Mouse (Mus musculus): ENCODE data around the gene Sp140. TPM values are rescaled to one million over a fixed set of nuclear protein-coding genes. Genes with fewer than 3 reads are reported as not detected.
"Not testable (repeated sequence)": the region's sequence is repeated elsewhere in the genome, so short reads cannot be mapped to it uniquely, and the experiment has no call there.

Gene Sp140
- polyA plus RNA-seq, 1 experiment from 2014 or later, result 4.7 TPM

- not testable (repeated sequence) for H3K36me3 ChIP-seq (ENCODE audit: control insufficient read depth, insufficient read depth); ATAC-seq (ENCODE audit: low read depth); H3K27me3 ChIP-seq (ENCODE audit: control insufficient read depth, insufficient read depth, low read depth, low read length); H3K4me3 ChIP-seq (ENCODE audit: low read depth, low read length); H3K4me1 ChIP-seq (ENCODE audit: control insufficient read depth, low read depth, low read length); H3K27ac ChIP-seq (ENCODE audit: low read length); H3K9ac ChIP-seq (ENCODE audit: low read depth, low read length); H3K9me3 ChIP-seq (replicated peaks; ENCODE audit: control insufficient read depth, low read length); H3K4me2 ChIP-seq (ENCODE audit: low read depth, low read length)
- WGBS (ENCODE audit: insufficient replicate concordance), result 39% methylated on average over 4 of the region's 5 CpGs
Measured at GRCm38 (mm10) chr1:85617161-85617560, 17.0 kb downstream of the Sp140 start.

- H3K4me3 ChIP-seq (ENCODE audit: low read depth, low read length); H3K27ac ChIP-seq (ENCODE audit: low read length); ATAC-seq (ENCODE audit: low read depth); H3K4me2 ChIP-seq (ENCODE audit: low read depth, low read length); H3K27me3 ChIP-seq (ENCODE audit: control insufficient read depth, insufficient read depth, low read depth, low read length); H3K4me1 ChIP-seq (ENCODE audit: control insufficient read depth, low read depth, low read length); H3K36me3 ChIP-seq (ENCODE audit: control insufficient read depth, insufficient read depth); H3K9me3 ChIP-seq (replicated peaks; ENCODE audit: control insufficient read depth, low read length); H3K9ac ChIP-seq (ENCODE audit: low read depth, low read length): not testable (repeated sequence)
- WGBS (ENCODE audit: insufficient replicate concordance), result 46% methylated on average over 1 of the region's 1 CpGs
Measured at GRCm38 (mm10) chr1:85618689-85619088, 18.5 kb downstream of the Sp140 start.

- not testable (repeated sequence) for H3K36me3 ChIP-seq (ENCODE audit: control insufficient read depth, insufficient read depth); H3K27ac ChIP-seq (ENCODE audit: low read length); ATAC-seq (ENCODE audit: low read depth); H3K27me3 ChIP-seq (ENCODE audit: control insufficient read depth, insufficient read depth, low read depth, low read length); H3K9ac ChIP-seq (ENCODE audit: low read depth, low read length); H3K4me1 ChIP-seq (ENCODE audit: control insufficient read depth, low read depth, low read length); H3K9me3 ChIP-seq (replicated peaks; ENCODE audit: control insufficient read depth, low read length); H3K4me3 ChIP-seq (ENCODE audit: low read depth, low read length); H3K4me2 ChIP-seq (ENCODE audit: low read depth, low read length)
- 52% methylated on average over 3 of the region's 3 CpGs for WGBS (ENCODE audit: insufficient replicate concordance)
Measured at GRCm38 (mm10) chr1:85636936-85637335, 36.8 kb downstream of the Sp140 start.

GRCm38 (mm10) chr1:85638144-85638543, 38.0 kb downstream of the Sp140 start:
- not testable (repeated sequence) for H3K4me3 ChIP-seq (ENCODE audit: low read depth, low read length); ATAC-seq (ENCODE audit: low read depth); H3K27me3 ChIP-seq (ENCODE audit: control insufficient read depth, insufficient read depth, low read depth, low read length); H3K9me3 ChIP-seq (replicated peaks; ENCODE audit: control insufficient read depth, low read length); H3K36me3 ChIP-seq (ENCODE audit: control insufficient read depth, insufficient read depth); H3K4me2 ChIP-seq (ENCODE audit: low read depth, low read length); H3K27ac ChIP-seq (ENCODE audit: low read length); H3K9ac ChIP-seq (ENCODE audit: low read depth, low read length); H3K4me1 ChIP-seq (ENCODE audit: control insufficient read depth, low read depth, low read length)
- 63% methylated on average over 4 of the region's 4 CpGs for WGBS (ENCODE audit: insufficient replicate concordance)

- H3K9ac ChIP-seq (ENCODE audit: low read depth, low read length); ATAC-seq (ENCODE audit: low read depth); H3K27ac ChIP-seq (ENCODE audit: low read length); H3K36me3 ChIP-seq (ENCODE audit: control insufficient read depth, insufficient read depth); H3K27me3 ChIP-seq (ENCODE audit: control insufficient read depth, insufficient read depth, low read depth, low read length); H3K4me2 ChIP-seq (ENCODE audit: low read depth, low read length); H3K4me3 ChIP-seq (ENCODE audit: low read depth, low read length); H3K9me3 ChIP-seq (replicated peaks; ENCODE audit: control insufficient read depth, low read length); H3K4me1 ChIP-seq (ENCODE audit: control insufficient read depth, low read depth, low read length): not testable (repeated sequence)
- WGBS (ENCODE audit: insufficient replicate concordance), result 35% methylated on average over 6 of the region's 6 CpGs
Measured at GRCm38 (mm10) chr1:85649881-85650280, 49.7 kb downstream of the Sp140 start, which contains the start of gene Sp100. Gene Sp100 (plus strand): TSS chr1:85649988.

GRCm38 (mm10) chr1:85650524-85650923, 50.3 kb downstream of the Sp140 start:
- not testable (repeated sequence) for H3K4me3 ChIP-seq (ENCODE audit: low read depth, low read length); H3K27ac ChIP-seq (ENCODE audit: low read length); H3K9ac ChIP-seq (ENCODE audit: low read depth, low read length); H3K27me3 ChIP-seq (ENCODE audit: control insufficient read depth, insufficient read depth, low read depth, low read length); H3K36me3 ChIP-seq (ENCODE audit: control insufficient read depth, insufficient read depth); H3K4me2 ChIP-seq (ENCODE audit: low read depth, low read length); ATAC-seq (ENCODE audit: low read depth); H3K9me3 ChIP-seq (replicated peaks; ENCODE audit: control insufficient read depth, low read length); H3K4me1 ChIP-seq (ENCODE audit: control insufficient read depth, low read depth, low read length)
- WGBS (ENCODE audit: insufficient replicate concordance), result 62% methylated on average over 3 of the region's 5 CpGs

- ATAC-seq (ENCODE audit: low read depth); H3K27ac ChIP-seq (ENCODE audit: low read length): not testable (repeated sequence)
- WGBS (ENCODE audit: insufficient replicate concordance), result 68% methylated on average over 13 of the region's 13 CpGs
Measured at GRCm38 (mm10) chr1:85651770-85652275, 51.6 kb downstream of the Sp140 start.

GRCm38 (mm10) chr1:85657211-85657610, 57.0 kb downstream of the Sp140 start:
- 76% methylated on average over 2 of the region's 2 CpGs for WGBS (ENCODE audit: insufficient replicate concordance)

More at GRCm38 (mm10) chr1:85651770-85652275, 51.6 kb downstream of the Sp140 start:
- H3K27me3 ChIP-seq (ENCODE audit: control insufficient read depth, insufficient read depth, low read depth, low read length); H3K36me3 ChIP-seq (ENCODE audit: control insufficient read depth, insufficient read depth); H3K4me2 ChIP-seq (ENCODE audit: low read depth, low read length); H3K4me1 ChIP-seq (ENCODE audit: control insufficient read depth, low read depth, low read length); H3K9me3 ChIP-seq (replicated peaks; ENCODE audit: control insufficient read depth, low read length); H3K4me3 ChIP-seq (ENCODE audit: low read depth, low read length); H3K9ac ChIP-seq (ENCODE audit: low read depth, low read length): not testable (repeated sequence)

GRCm38 (mm10) chr1:85664266-85664665, 64.1 kb downstream of the Sp140 start:
- H3K4me3 ChIP-seq (ENCODE audit: low read depth, low read length), result no peak overlapping the region
- ATAC-seq (ENCODE audit: low read depth), result no peak
- no peaks in the 10 kb centered on the region for H3K36me3 ChIP-seq (ENCODE audit: control insufficient read depth, insufficient read depth)
- no peak overlapping the region for H3K27ac ChIP-seq (ENCODE audit: low read length)
- no peak overlapping the region for H3K9ac ChIP-seq (ENCODE audit: low read depth, low read length)
- no peaks in the 10 kb centered on the region for H3K27me3 ChIP-seq (ENCODE audit: control insufficient read depth, insufficient read depth, low read depth, low read length)
- no peaks in the 10 kb centered on the region for H3K9me3 ChIP-seq (replicated peaks; ENCODE audit: control insufficient read depth, low read length)
- no peak overlapping the region for H3K4me2 ChIP-seq (ENCODE audit: low read depth, low read length)
- no peaks in the 10 kb centered on the region for H3K4me1 ChIP-seq (ENCODE audit: control insufficient read depth, low read depth, low read length)

More at GRCm38 (mm10) chr1:85657211-85657610, 57.0 kb downstream of the Sp140 start:
- not testable (repeated sequence) for H3K9me3 ChIP-seq (replicated peaks; ENCODE audit: control insufficient read depth, low read length); H3K36me3 ChIP-seq (ENCODE audit: control insufficient read depth, insufficient read depth); H3K27ac ChIP-seq (ENCODE audit: low read length); H3K4me2 ChIP-seq (ENCODE audit: low read depth, low read length); H3K9ac ChIP-seq (ENCODE audit: low read depth, low read length); H3K27me3 ChIP-seq (ENCODE audit: control insufficient read depth, insufficient read depth, low read depth, low read length); ATAC-seq (ENCODE audit: low read depth); H3K4me3 ChIP-seq (ENCODE audit: low read depth, low read length); H3K4me1 ChIP-seq (ENCODE audit: control insufficient read depth, low read depth, low read length)

Measured in liver, embryonic 16.5 days (tissue).